Mouse (Mus musculus): ENCODE data around the gene Cyb561. TPM values are rescaled to one million over a fixed set of nuclear protein-coding genes. Genes with fewer than 3 reads are reported as not detected.

The Cyb561 gene
- total RNA-seq (2023): 1 to 10 TPM; 1.7 to 1.8 TPM

DNA sequence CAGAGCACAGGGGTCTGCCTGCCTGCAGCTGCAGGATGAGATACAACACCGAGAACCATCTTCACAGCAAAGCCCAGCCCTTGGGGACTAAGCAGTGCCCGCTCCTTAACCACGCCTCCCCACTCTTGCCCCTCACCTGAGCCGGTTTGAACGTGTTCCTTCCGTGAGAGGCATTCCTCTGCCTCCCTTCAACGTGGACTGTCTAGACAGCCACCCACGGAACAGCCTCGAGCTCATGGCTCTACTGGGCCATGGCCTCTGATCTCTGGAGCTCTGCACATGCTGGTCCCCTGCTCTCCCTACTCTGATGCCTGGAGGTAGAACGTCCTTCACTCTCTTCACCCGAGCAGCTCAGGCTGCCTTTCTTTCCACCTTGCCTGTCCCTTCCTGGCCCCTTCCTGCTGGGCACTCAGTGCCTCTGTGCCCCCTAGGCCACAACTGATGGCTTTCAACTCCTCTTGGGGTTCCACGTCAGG lies at the start of gene Cyb561:
TSS of gene Cyb561 (minus strand) at position 426 of the 476 bp plus-strand sequence.

DNA sequence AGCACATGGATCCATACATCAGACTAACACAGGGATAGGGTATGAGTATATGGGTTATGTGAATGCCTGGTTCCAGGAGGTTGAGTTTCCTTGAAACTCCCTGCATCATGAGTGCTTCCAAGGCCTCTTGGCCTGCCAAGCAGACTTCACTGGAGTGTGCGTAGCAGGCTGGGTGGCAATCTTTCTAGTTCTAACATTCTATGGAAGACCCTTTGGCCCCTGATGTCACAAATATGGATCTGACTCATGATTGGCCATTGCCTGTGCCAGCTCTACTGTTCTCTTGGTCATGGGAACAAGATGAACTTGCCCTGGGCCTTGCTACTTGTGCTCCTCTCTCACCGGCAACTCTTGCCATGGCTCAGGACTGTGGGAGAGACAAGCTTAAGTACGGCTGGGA lies 41.2 kb upstream of the Cyb561 start, which contains the start of gene Ace3:
TSS of gene Ace3 (plus strand) at position 301 of the 400 bp plus-strand sequence.

DNA sequence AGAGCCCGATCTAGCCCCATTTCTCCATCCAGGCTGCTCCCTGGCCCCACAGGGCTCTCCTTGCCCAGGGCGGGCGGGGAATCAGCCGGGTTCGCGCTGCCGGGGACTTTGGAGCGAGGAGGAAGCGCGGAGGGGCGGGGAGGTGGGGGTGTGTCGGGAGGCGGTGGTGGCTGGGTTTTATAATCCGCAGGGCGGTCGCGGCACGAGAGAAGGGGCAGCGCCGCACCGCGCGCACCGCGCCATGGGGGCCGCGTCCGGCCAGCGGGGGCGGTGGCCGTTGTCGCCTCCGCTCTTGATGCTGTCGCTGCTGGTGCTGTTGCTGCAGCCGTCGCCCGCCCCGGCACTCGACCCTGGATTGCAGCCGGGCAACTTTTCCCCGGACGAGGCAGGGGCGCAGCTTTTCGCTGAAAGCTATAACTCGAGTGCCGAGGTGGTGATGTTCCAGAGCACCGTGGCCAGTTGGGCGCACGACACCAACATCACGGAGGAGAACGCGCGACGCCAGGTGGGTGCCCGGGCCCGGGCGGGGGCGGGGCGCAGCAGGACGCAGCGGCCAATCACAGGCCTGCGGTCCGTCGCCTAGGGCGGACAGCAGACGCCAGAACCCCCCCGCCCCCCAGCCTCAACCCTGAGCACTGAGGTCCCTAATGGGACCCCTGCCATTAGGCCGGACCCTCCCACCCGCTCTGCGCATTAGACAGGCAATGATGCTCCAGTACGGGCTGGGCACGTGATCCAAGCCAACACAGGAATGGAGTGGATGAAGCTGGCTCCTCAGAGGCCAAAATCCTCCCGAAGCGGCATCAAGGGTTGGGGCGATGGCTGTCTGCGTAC lies 14.8 kb upstream of the Cyb561 start, which contains the start of gene Ace:
TSS of gene Ace (plus strand) at position 205 of the 834 bp plus-strand sequence.

Other genes starting within 250 kb of the Cyb561 start
- 100 to 1,000 TPM; 573 to 595 TPM for gene Ace, start 14.6 kb upstream of the Cyb561 start, total RNA-seq (2023)
- under 1 TPM in 1 of 2 experiments, not detected in 1; 0.39 TPM for gene Ace3, start 41.3 kb upstream of the Cyb561 start, total RNA-seq (2023)
- not detected for gene Kcnh6, start 54.8 kb upstream of the Cyb561 start, total RNA-seq (2023)
- 10 to 100 TPM; 59.0 to 63.9 TPM for gene Dcaf7, start 83.5 kb upstream of the Cyb561 start, total RNA-seq (2023)
- gene Taco1, start 112.7 kb upstream of the Cyb561 start, total RNA-seq (2023): 1 to 10 TPM; 6.0 to 6.9 TPM
- gene Map3k3, start 131.3 kb upstream of the Cyb561 start, total RNA-seq (2023): 100 to 1,000 TPM; 227 to 231 TPM
- gene Gm10840, start 207.5 kb upstream of the Cyb561 start, total RNA-seq (2023): 10 to 100 TPM in 1 of 2 experiments, 1 to 10 TPM in 1; 8.6 to 10.8 TPM
- 100 to 1,000 TPM; 248 to 268 TPM for gene Limd2, start 207.5 kb upstream of the Cyb561 start, total RNA-seq (2023)
- 10 to 100 TPM; 26.6 to 29.1 TPM for gene Strada, start 248.8 kb upstream of the Cyb561 start, total RNA-seq (2023)

Data from monocyte, adult 59 days (primary cell).